Comparison of ENCODE assay signal across 8 mouse cellular contexts in genomic region chr6:23132573-23133181, GRCm38 (mm10). TPM values are rescaled to one million over a fixed set of nuclear protein-coding genes. Genes with fewer than 3 reads are reported as not detected.
DNase-seq lines count a peak whose midpoint lies in the region; ATAC-seq and TF ChIP-seq lines count a peak whose summit lies in the region.

Gene Aass, minus strand, starts transcription at chr6:23132986.

- peak; percentile 85 for ATAC-seq in forebrain, embryonic 13.5 days
- ATAC-seq in hematopoietic stem cell, adult 5-6 weeks (replicated peaks in 1 of 2; ENCODE audit: insufficient read depth in 1 of 2, low FRiP score in 2 of 2, low TSS enrichment in 1 of 2, low read depth in 1 of 2, poor library complexity in 2 of 2, severe bottlenecking in 2 of 2): peak; percentile 62 to 83
- ATAC-seq in lung, postnatal 0 days: peak; percentile 89

- no peaks in the 10 kb centered on the region for H3K36me3 ChIP-seq in forebrain, embryonic 13.5 days (ENCODE audit: poor library complexity, severe bottlenecking)
- no peaks in the 10 kb centered on the region for H3K36me3 ChIP-seq in lung, postnatal 0 days (ENCODE audit: insufficient read depth, low read length)

- 0 out of 2 replicates have a peak, but pooled peaks cover 5% of the 10 kb centered on the region for H3K27me3 ChIP-seq in forebrain, embryonic 13.5 days
- H3K27me3 ChIP-seq in lung, postnatal 0 days (replicated peaks; ENCODE audit: insufficient read depth, low read length): no peaks in the 10 kb centered on the region

- H3K9me3 ChIP-seq in forebrain, embryonic 13.5 days (replicated peaks): no peaks in the 10 kb centered on the region
- H3K9me3 ChIP-seq in lung, postnatal 0 days (ENCODE audit: low read length): no peaks in the 10 kb centered on the region

- DNase-seq in layer of hippocampus, adult 11-12 months (ENCODE audit: low spot score): peak; percentile 3
- DNase-seq in layer of hippocampus, adult 9-10 months (ENCODE audit: low spot score): no peak
- DNase-seq in layer of hippocampus, adult 2 months (ENCODE audit: low spot score in 2 of 2): peak in 1 of 2 experiments; percentile 1
- peak; percentile 60 for DNase-seq in lung, postnatal 0 days (ENCODE audit: low spot score)
- DNase-seq in right cerebral cortex, postnatal 4 days: peak; percentile 10
- DNase-seq in urinary bladder, adult 2 months (ENCODE audit: low spot score): no peak

- WGBS in forebrain, embryonic 13.5 days: under 1% methylated on average over 20 of the region's 20 CpGs
- WGBS in lung, postnatal 0 days: 0% methylated on average over 20 of the region's 20 CpGs

- no peak within 1 kb of the TSS for H3K27ac ChIP-seq in forebrain, embryonic 13.5 days
- peak within 1 kb of the TSS; percentile 59; the same call in 1 of the 2 replicates for H3K27ac ChIP-seq in layer of hippocampus, adult 2 months
- H3K27ac ChIP-seq in lung, postnatal 0 days (ENCODE audit: low read length): no peak within 1 kb of the TSS

- peak within 1 kb of the TSS; percentile 73 for H3K4me2 ChIP-seq in forebrain, embryonic 13.5 days
- peak within 1 kb of the TSS; percentile 72 for H3K4me2 ChIP-seq in lung, postnatal 0 days (replicated peaks; ENCODE audit: low read depth, low read length)

- no peak for TF ChIP-seq EP300 in lung, postnatal 0 days (IDR thresholded peaks at IDR 0.05)

- peak within 1 kb of the TSS; percentile 36; the same call in 1 of the 2 replicates for H3K9ac ChIP-seq in forebrain, embryonic 13.5 days
- H3K9ac ChIP-seq in lung, postnatal 0 days (replicated peaks; ENCODE audit: low read depth): 0 out of 2 replicates have a peak within 1 kb of the TSS, but pooled peaks have one; percentile 16

- peaks cover 11% of the 10 kb centered on the region for H3K4me1 ChIP-seq in forebrain, embryonic 13.5 days
- H3K4me1 ChIP-seq in lung, postnatal 0 days (ENCODE audit: insufficient read depth, low read depth, low read length): no peaks in the 10 kb centered on the region

- H3K4me3 ChIP-seq in forebrain, embryonic 13.5 days: peak within 1 kb of the TSS; percentile 44
- peak within 1 kb of the TSS; percentile 51 for H3K4me3 ChIP-seq in layer of hippocampus, adult 2 months
- peak within 1 kb of the TSS; percentile 36 for H3K4me3 ChIP-seq in lung, postnatal 0 days (ENCODE audit: low read depth, low read length)

- no peak for TF ChIP-seq CTCF in layer of hippocampus, adult 2 months (conservative IDR thresholded peaks at IDR 0.05)
- TF ChIP-seq CTCF in lung, postnatal 0 days (IDR thresholded peaks at IDR 0.05): 0 out of 2 replicates have a peak, but pooled peaks have one; percentile 7

RNA-seq across cellular contexts. Expression of gene Aass, which starts in this region (rescaled TPM):
- 0.90 and 1.1 TPM in 2 replicates for polyA plus RNA-seq in forebrain, embryonic 13.5 days (2015; fragmentation: Nextera tagmentation; extraction: Ambion mirVana)
- not detected in 2 replicates for total RNA-seq in hematopoietic stem cell, adult 5-6 weeks (2017)
- total RNA-seq in layer of hippocampus, adult 2 months (2021): 1 to 10 TPM; 3.7 to 5.2 TPM
- 1.8 and 1.9 TPM in 2 replicates for polyA plus RNA-seq in lung, postnatal 0 days (2015; fragmentation: Nextera tagmentation; extraction: Ambion mirVana)
- 0.37 and 0.41 TPM in 2 replicates for polyA plus RNA-seq in urinary bladder, adult 2 months (2012; rRNA removed)

Comparison
In these comparisons a context has a peak if more than half of its experiments do, and no peak if none do; other contexts are left out.
1. DNase-seq: peak in layer of hippocampus, adult 11-12 months (single experiment), lung, postnatal 0 days (single experiment) and right cerebral cortex, postnatal 4 days (single experiment); none in layer of hippocampus, adult 9-10 months (single experiment) and urinary bladder, adult 2 months (single experiment).
2. Peak in ATAC-seq in hematopoietic stem cell, adult 5-6 weeks; RNA of the gene not detected or under 1 TPM.
3. Peak in every context shown above with its lines, with median percentiles within 50 percentile points of each other: ATAC-seq and H3K4me3 ChIP-seq.